Mouse (Mus musculus): ENCODE measurements around the gene Gm28635. TPM values are rescaled to one million over a fixed set of nuclear protein-coding genes. Genes with fewer than 3 reads are reported as not detected.

The Gm28635 gene
- polyA plus RNA-seq, 1 experiment from 2014 or later, result not detected

DNA sequence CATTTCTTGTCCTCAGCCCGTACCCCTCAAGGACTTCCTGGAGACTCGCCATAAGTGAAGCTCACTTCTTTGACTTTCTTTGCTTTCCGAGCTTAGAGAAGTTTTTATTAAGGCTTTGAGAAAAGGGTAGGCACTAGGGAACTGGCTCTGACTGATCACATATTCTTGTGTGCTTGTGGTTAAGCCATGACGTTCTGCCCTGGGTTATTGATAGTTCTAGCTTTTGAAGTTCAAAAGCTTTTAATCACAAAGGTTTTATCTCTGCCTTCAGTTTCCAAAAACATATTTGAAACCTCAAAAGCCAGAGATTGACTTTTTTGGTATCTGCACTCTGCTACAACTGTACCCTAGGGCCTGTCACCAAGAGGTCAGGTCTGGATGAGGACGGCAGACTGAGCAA lies 95.6 kb downstream of the Gm28635 start:
- Histone ChIP-seq H3K9ac (replicated peaks; ENCODE audit: low read depth, low read length) (no peak overlapping the region), H3K36me3 (ENCODE audit: control insufficient read depth, insufficient read depth) (peaks cover 2% of the 10 kb centered on the region; the same call in 1 of the 2 replicates), H3K9me3 (ENCODE audit: control insufficient read depth, low read length) (no peaks in the 10 kb centered on the region), H3K27me3 (replicated peaks; ENCODE audit: control insufficient read depth, insufficient read depth, low read length) (no peaks in the 10 kb centered on the region), H3K4me1 (replicated peaks; ENCODE audit: control insufficient read depth, insufficient read depth, low read length) (no peaks in the 10 kb centered on the region), H3K27ac (ENCODE audit: low read length) (no peak overlapping the region), H3K4me2 (ENCODE audit: low read length) (no peak overlapping the region), H3K4me3 (replicated peaks; ENCODE audit: low read length) (no peak overlapping the region)
- no peak for ATAC-seq
- WGBS, result 91% methylated on average over 5 of the region's 5 CpGs

DNA sequence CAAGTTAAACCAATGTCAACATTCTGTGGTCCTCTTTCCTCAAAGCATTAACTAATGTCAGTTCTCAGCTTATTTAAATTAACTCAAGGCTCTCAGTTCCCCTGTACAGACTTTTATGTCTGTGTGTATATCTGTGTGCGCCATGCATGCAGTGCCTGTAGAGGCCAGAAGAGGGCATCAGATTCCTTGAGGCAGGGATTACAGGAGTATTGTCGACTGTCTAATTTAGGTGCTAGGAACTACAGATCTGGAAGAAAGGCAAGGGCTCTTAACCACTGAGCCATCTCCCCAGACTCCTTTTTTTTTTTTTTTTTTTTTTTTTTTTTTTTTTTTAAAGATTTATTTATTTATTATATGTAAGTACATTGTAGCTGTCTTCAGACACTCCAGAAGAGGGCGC lies 96.6 kb downstream of the Gm28635 start:
- Histone ChIP-seq H3K27ac (ENCODE audit: low read length) (no peak overlapping the region), H3K4me3 (replicated peaks; ENCODE audit: low read length) (no peak overlapping the region)
- 87% methylated on average over 2 of the region's 3 CpGs for WGBS

DNA sequence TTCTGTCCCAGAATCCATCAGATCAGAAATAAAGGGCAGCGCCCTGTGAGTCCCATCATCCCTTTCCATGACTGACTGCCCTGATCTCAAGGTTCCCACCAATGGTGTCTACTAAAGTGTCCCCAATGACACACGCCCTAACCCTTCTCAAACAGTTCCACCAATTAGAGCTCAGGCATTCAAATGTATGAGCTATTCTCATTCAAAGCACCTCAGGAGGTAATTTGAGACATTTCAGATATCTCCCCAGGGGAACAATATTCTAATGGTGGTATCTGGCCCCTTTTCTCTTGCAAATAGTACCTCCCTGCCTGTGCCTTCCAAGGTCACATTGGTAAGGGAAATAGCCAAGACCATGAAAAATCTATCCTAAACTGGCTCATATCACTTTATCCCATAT lies 98.5 kb downstream of the Gm28635 start:
- H3K4me3 ChIP-seq (replicated peaks; ENCODE audit: low read length), result no peak overlapping the region
- WGBS, result 91% methylated on average over 2 of the region's 2 CpGs

More for the DNA sequence above, 96.6 kb downstream of the Gm28635 start:
- no peak overlapping the region for H3K4me2 ChIP-seq (ENCODE audit: low read length)
- no peaks in the 10 kb centered on the region for H3K9me3 ChIP-seq (ENCODE audit: control insufficient read depth, low read length)
- no peaks in the 10 kb centered on the region for H3K4me1 ChIP-seq (replicated peaks; ENCODE audit: control insufficient read depth, insufficient read depth, low read length)
- H3K27me3 ChIP-seq (replicated peaks; ENCODE audit: control insufficient read depth, insufficient read depth, low read length), result no peaks in the 10 kb centered on the region
- no peak for ATAC-seq
- H3K9ac ChIP-seq (replicated peaks; ENCODE audit: low read depth, low read length), result no peak overlapping the region
- H3K36me3 ChIP-seq (ENCODE audit: control insufficient read depth, insufficient read depth), result peaks cover 2% of the 10 kb centered on the region; the same call in 1 of the 2 replicates

DNA sequence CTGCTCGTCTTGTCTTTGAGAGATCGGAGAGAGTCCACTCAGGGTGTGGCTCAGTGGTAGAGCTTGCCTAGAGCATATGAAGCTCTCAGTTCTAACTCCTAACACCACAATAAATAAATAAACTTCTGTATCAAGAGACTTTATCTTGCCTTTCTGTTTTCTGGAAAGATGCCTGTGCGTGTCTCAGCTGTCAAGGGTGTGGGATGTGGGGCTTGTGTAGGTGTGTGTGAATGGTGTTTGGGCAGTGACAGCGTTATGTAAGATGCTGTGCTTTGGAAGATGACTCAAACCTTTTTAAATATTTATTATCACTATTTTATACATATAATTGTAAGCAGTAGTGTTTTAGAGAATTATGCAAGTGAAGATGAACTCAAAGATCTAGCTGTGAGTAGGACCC lies 103.7 kb downstream of the Gm28635 start:
- Histone ChIP-seq H3K4me2 (ENCODE audit: low read length) (no peak overlapping the region), H3K9ac (replicated peaks; ENCODE audit: low read depth, low read length) (no peak overlapping the region), H3K9me3 (ENCODE audit: control insufficient read depth, low read length) (no peaks in the 10 kb centered on the region), H3K4me1 (replicated peaks; ENCODE audit: control insufficient read depth, insufficient read depth, low read length) (no peaks in the 10 kb centered on the region), H3K4me3 (replicated peaks; ENCODE audit: low read length) (no peak overlapping the region), H3K27me3 (replicated peaks; ENCODE audit: control insufficient read depth, insufficient read depth, low read length) (no peaks in the 10 kb centered on the region), H3K36me3 (ENCODE audit: control insufficient read depth, insufficient read depth) (no peaks in the 10 kb centered on the region), H3K27ac (ENCODE audit: low read length) (no peak overlapping the region)
- no peak for ATAC-seq
- 96% methylated on average over 4 of the region's 4 CpGs for WGBS

More for the DNA sequence above, 98.5 kb downstream of the Gm28635 start:
- H3K27ac ChIP-seq (ENCODE audit: low read length), result no peak overlapping the region
- peaks cover 2% of the 10 kb centered on the region; the same call in 1 of the 2 replicates for H3K36me3 ChIP-seq (ENCODE audit: control insufficient read depth, insufficient read depth)
- ATAC-seq, result no peak
- H3K9me3 ChIP-seq (ENCODE audit: control insufficient read depth, low read length), result no peaks in the 10 kb centered on the region
- H3K4me1 ChIP-seq (replicated peaks; ENCODE audit: control insufficient read depth, insufficient read depth, low read length), result no peaks in the 10 kb centered on the region
- no peak overlapping the region for H3K4me2 ChIP-seq (ENCODE audit: low read length)
- no peaks in the 10 kb centered on the region for H3K27me3 ChIP-seq (replicated peaks; ENCODE audit: control insufficient read depth, insufficient read depth, low read length)
- H3K9ac ChIP-seq (replicated peaks; ENCODE audit: low read depth, low read length), result no peak overlapping the region

DNA sequence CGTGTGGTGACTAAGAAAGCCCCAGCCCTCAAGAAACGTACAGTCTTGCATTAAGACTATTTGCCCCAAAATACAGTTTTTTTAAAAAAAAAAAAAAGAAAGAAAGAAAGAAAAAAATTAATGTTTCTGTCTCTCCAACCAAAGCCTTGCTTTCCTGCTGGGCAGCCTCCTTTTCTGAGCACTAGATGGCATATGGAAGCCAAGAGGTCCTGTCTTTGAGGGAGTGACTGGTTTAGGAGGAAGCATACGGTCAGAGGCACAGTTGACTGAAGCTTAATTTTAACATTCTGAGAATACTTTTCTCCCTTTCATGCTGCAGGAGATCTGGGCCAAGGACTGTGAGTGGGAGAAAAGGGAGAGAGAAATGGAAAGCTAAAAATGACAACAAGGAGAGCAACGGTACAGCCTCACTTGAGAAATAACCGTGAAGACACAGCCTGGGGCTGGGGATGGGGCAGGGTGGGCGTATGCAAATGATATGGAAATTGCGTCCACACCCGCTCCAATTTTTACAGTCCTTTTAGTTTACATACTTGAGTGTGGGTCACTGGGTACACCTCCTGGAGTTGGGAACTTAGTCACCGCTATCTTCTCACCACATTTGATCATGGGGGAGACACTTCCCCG lies 120.8 kb downstream of the Gm28635 start:
- WGBS, result 57% methylated on average over 10 of the region's 10 CpGs
- Histone ChIP-seq H3K27me3 (replicated peaks; ENCODE audit: control insufficient read depth, insufficient read depth, low read length) (no peaks in the 10 kb centered on the region), H3K4me1 (replicated peaks; ENCODE audit: control insufficient read depth, insufficient read depth, low read length) (no peaks in the 10 kb centered on the region), H3K27ac (ENCODE audit: low read length) (no peak overlapping the region), H3K36me3 (ENCODE audit: control insufficient read depth, insufficient read depth) (no peaks in the 10 kb centered on the region), H3K4me2 (ENCODE audit: low read length) (no peak overlapping the region), H3K4me3 (replicated peaks; ENCODE audit: low read length) (no peak overlapping the region), H3K9ac (replicated peaks; ENCODE audit: low read depth, low read length) (no peak overlapping the region), H3K9me3 (ENCODE audit: control insufficient read depth, low read length) (no peaks in the 10 kb centered on the region)
- no peak for ATAC-seq

Other genes with a start within 250 kb of the Gm28635 start
- 11.8 and 17.9 TPM in 2 replicates for gene Tfpi, start 201.3 kb downstream of the Gm28635 start, polyA plus RNA-seq (2015; fragmentation: Nextera tagmentation; extraction: Ambion mirVana)
- gene Ctnnd1, start 27.3 kb downstream of the Gm28635 start, polyA plus RNA-seq (2015; fragmentation: Nextera tagmentation; extraction: Ambion mirVana), result 41.7 and 45.6 TPM in 2 replicates
- gene Btbd18, start 19.0 kb downstream of the Gm28635 start, polyA plus RNA-seq (2015; fragmentation: Nextera tagmentation; extraction: Ambion mirVana), result 0.41 and 0.52 TPM in 2 replicates
- 213 and 225 TPM in 2 replicates for gene Selenoh, start 7.3 kb downstream of the Gm28635 start, polyA plus RNA-seq (2015; fragmentation: Nextera tagmentation; extraction: Ambion mirVana)
- gene Med19, start 361 bp upstream of the Gm28635 start, polyA plus RNA-seq (2015; fragmentation: Nextera tagmentation; extraction: Ambion mirVana), result 53.8 and 54.3 TPM in 2 replicates
- 212 and 231 TPM in 2 replicates for gene Tmx2, start 1.1 kb upstream of the Gm28635 start, polyA plus RNA-seq (2015; fragmentation: Nextera tagmentation; extraction: Ambion mirVana)
- gene Zdhhc5, start 37.1 kb upstream of the Gm28635 start, polyA plus RNA-seq (2015; fragmentation: Nextera tagmentation; extraction: Ambion mirVana), result 19.4 and 20.1 TPM in 2 replicates
- 28.1 and 28.8 TPM in 2 replicates for gene Clp1, start 49.3 kb upstream of the Gm28635 start, polyA plus RNA-seq (2015; fragmentation: Nextera tagmentation; extraction: Ambion mirVana)
- gene Ypel4, start 56.0 kb upstream of the Gm28635 start, polyA plus RNA-seq (2015; fragmentation: Nextera tagmentation; extraction: Ambion mirVana), result 21.8 and 24.7 TPM in 2 replicates
- gene Gm19426, start 65.6 kb upstream of the Gm28635 start, polyA plus RNA-seq (2015; fragmentation: Nextera tagmentation; extraction: Ambion mirVana), result 3.9 and 4.9 TPM in 2 replicates
- gene Serping1, start 97.4 kb upstream of the Gm28635 start, polyA plus RNA-seq (2015; fragmentation: Nextera tagmentation; extraction: Ambion mirVana), result 25.0 and 26.9 TPM in 2 replicates
- gene Ube2l6, start 120.8 kb upstream of the Gm28635 start, polyA plus RNA-seq (2015; fragmentation: Nextera tagmentation; extraction: Ambion mirVana), result 21.2 and 28.1 TPM in 2 replicates
- not detected in 2 replicates for gene Smtnl1, start 144.6 kb upstream of the Gm28635 start, polyA plus RNA-seq (2015; fragmentation: Nextera tagmentation; extraction: Ambion mirVana)
- 58.0 and 69.5 TPM in 2 replicates for gene Timm10, start 149.0 kb upstream of the Gm28635 start, polyA plus RNA-seq (2015; fragmentation: Nextera tagmentation; extraction: Ambion mirVana)
- gene Slc43a1, start 160.8 kb upstream of the Gm28635 start, polyA plus RNA-seq (2015; fragmentation: Nextera tagmentation; extraction: Ambion mirVana), result 2.6 and 3.1 TPM in 2 replicates
- gene Rtn4rl2, start 208.7 kb upstream of the Gm28635 start, polyA plus RNA-seq (2015; fragmentation: Nextera tagmentation; extraction: Ambion mirVana), result 9.8 and 11.4 TPM in 2 replicates

All from forebrain, embryonic 16.5 days (tissue).